Mouse (Mus musculus) neural tube, embryonic 14.5 days (tissue): ENCODE measurements around the gene Slc24a4. TPM values are rescaled to one million over a fixed set of nuclear protein-coding genes. Genes with fewer than 3 reads are reported as not detected.

Experiments used
- ATAC-seq: fragments of 200-750 bp; cut with Nextera tagmentation; 2 replicates; pipeline ENCODE4 v1.8.0; 2017; ENCODE audit warnings: low read depth, mild to moderate bottlenecking, moderate TSS enrichment, moderate library complexity
- H3K27ac ChIP-seq: fragments of 300-500 bp; sonication (generic); 2 replicates; pipeline ENCODE4 v1.5.1; 2014; ENCODE audit warnings: low read depth, mild to moderate bottlenecking, control low read depth, low read length, moderate library complexity, mixed read lengths
- H3K27me3 ChIP-seq: fragments of 300-500 bp; sonication (generic); 2 replicates; pipeline ENCODE4 v1.6.1; 2014; ENCODE audit warnings: low read length; ENCODE audit not compliant: control insufficient read depth, insufficient read depth
- H3K36me3 ChIP-seq: fragments of 300-500 bp; sonication (generic); 2 replicates; pipeline ENCODE4 v1.6.1; 2014; ENCODE audit warnings: low read length, mixed read lengths; ENCODE audit not compliant: control insufficient read depth, insufficient read depth
- H3K4me1 ChIP-seq: fragments of 300-500 bp; sonication (generic); 2 replicates; pipeline ENCODE4 v1.6.1; 2014; ENCODE audit warnings: low read length; ENCODE audit not compliant: control insufficient read depth, insufficient read depth
- H3K4me2 ChIP-seq: fragments of 300-500 bp; sonication (generic); 2 replicates; pipeline ENCODE4 v1.6.1; 2014; ENCODE audit warnings: mild to moderate bottlenecking, low read depth, low read length, control low read depth
- H3K4me3 ChIP-seq: fragments of 300-500 bp; sonication (generic); 2 replicates; pipeline ENCODE4 v1.5.1; 2014; ENCODE audit warnings: low read depth, low read length, control low read depth, mixed read lengths
- H3K9ac ChIP-seq: fragments of 300-500 bp; sonication (generic); replicated peaks from 2 replicates; pipeline ENCODE4 v1.6.1; 2014; ENCODE audit warnings: low read depth, mild to moderate bottlenecking, control low read depth, low read length, mixed read lengths
- H3K9me3 ChIP-seq: fragments of 300-500 bp; sonication (generic); 2 replicates; pipeline ENCODE4 v1.6.1; 2016; ENCODE audit warnings: low read length; ENCODE audit not compliant: control insufficient read depth
- WGBS: fragments of 180-500 bp; shearing (Covaris S2); extraction: QIAGEN DNeasy Blood & Tissue Kit; methylation state at CpG from one replicate; pipeline ENCODE4 v1.1.7; 2014; 5-methylcytosine and 5-hydroxymethylcytosine counted together
- polyA plus RNA-seq: library from polyadenylated mRNA; unstranded; fragments of >200 nt; fragmentation: Nextera tagmentation; extraction: Ambion mirVana; gene quantifications from 2 replicates; pipeline ENCODE4 v1.2.1, GENCODE M21; 2014

Gene Slc24a4
- polyA plus RNA-seq, 1 experiment from 2014 or later = 3.2 TPM

DNA sequence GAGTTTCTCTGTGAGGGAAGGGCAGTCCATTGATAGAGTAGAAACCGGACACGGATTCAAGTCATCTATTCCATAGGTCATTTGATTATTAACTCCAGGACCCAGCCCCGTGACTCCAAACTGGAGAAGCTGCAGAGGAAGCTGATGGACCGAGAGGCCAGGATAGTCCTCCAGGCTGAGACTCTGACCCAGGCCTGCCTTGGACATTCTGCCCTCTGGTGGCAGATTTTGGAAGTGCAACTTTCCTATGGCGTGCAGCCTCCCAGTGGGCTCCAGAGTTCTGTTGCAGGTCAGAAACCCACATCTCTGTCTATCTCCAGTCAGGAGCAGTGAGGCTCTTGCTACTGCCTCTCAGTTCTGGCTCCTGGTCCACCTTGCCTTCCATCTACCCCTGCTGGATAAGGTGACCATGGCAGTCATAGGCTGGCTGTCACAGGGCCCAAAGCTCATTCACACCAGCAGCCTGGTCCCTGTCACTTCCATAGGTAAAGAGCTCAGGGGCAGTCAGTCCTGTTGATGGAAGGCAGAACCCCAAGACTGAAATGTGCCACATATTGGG lies 53.3 kb downstream of the Slc24a4 start:
- Histone ChIP-seq H3K27ac (no peak overlapping the region), H3K9me3 (no peaks in the 10 kb centered on the region), H3K27me3 (no peaks in the 10 kb centered on the region), H3K4me2 (no peak overlapping the region), H3K4me3 (no peak overlapping the region), H3K4me1 (no peaks in the 10 kb centered on the region), H3K9ac (no peak overlapping the region), H3K36me3 (no peaks in the 10 kb centered on the region)
- WGBS = 42% methylated on average over 5 of the region's 5 CpGs
- ATAC-seq = peak; percentile 46; the same call in 1 of the 2 replicates

DNA sequence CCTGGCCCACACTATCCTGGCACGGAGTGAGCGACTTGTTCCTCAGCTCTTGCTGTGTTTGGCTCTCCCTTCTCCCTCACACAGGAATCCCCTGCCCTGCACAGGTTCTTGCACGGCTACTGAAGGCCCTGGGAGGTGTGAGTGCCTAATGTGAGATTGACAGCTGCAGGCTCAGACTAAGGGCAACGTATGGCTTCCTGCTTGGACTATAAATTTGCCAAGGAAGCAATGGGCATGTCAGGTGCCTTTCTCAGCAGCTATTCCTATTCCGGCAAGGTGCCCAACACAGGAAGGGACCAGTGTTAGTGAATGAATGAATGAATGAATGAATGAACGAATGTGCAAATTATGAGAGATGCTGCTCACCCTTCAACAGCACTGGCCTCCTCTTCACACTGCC lies 54.1 kb downstream of the Slc24a4 start:
- no peak overlapping the region for H3K9ac ChIP-seq
- ATAC-seq = no peak
- no peaks in the 10 kb centered on the region for H3K36me3 ChIP-seq
- H3K27me3 ChIP-seq = no peaks in the 10 kb centered on the region
- no peak overlapping the region for H3K27ac ChIP-seq
- 68% methylated on average over 6 of the region's 6 CpGs for WGBS
- no peak overlapping the region for H3K4me2 ChIP-seq
- H3K4me1 ChIP-seq = no peaks in the 10 kb centered on the region
- no peak overlapping the region for H3K4me3 ChIP-seq
- H3K9me3 ChIP-seq = no peaks in the 10 kb centered on the region

GRCm38 (mm10) chr12:102183201-102183600 lies 54.7 kb downstream of the Slc24a4 start:
- H3K4me3 ChIP-seq = no peak overlapping the region
- H3K9ac ChIP-seq = no peak overlapping the region
- ATAC-seq = no peak
- H3K4me2 ChIP-seq = no peak overlapping the region
- no peaks in the 10 kb centered on the region for H3K36me3 ChIP-seq
- no peaks in the 10 kb centered on the region for H3K9me3 ChIP-seq
- H3K27me3 ChIP-seq = no peaks in the 10 kb centered on the region
- 48% methylated on average over 9 of the region's 9 CpGs for WGBS
- no peaks in the 10 kb centered on the region for H3K4me1 ChIP-seq
- no peak overlapping the region for H3K27ac ChIP-seq

DNA sequence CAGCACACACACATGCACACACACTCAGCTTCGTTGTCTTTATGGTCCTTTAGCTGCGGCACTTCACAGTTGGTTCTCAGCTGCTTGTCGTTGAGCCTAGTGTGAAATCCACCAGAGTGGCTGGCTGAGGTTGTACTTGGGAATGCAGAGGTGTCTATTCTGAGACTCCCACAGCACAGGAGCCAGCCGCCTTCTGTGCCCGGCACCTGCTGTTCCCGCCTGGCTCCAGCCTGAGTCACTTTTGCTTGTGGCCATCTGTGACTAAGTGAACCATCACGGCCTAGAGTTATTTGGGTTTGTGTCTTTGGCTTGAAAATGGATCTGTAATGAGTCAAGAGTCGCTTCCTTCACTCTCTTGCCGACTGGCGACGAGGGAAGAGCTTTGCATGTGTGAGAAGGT lies 62.3 kb downstream of the Slc24a4 start:
- Histone ChIP-seq H3K9me3 (0 out of 2 replicates have a peak, but pooled peaks cover 3% of the 10 kb centered on the region), H3K27me3 (no peaks in the 10 kb centered on the region), H3K9ac (no peak overlapping the region), H3K4me1 (no peaks in the 10 kb centered on the region), H3K4me2 (no peak overlapping the region), H3K4me3 (no peak overlapping the region), H3K36me3 (no peaks in the 10 kb centered on the region), H3K27ac (no peak overlapping the region)
- WGBS = 90% methylated on average over 11 of the region's 11 CpGs
- ATAC-seq = no peak

DNA sequence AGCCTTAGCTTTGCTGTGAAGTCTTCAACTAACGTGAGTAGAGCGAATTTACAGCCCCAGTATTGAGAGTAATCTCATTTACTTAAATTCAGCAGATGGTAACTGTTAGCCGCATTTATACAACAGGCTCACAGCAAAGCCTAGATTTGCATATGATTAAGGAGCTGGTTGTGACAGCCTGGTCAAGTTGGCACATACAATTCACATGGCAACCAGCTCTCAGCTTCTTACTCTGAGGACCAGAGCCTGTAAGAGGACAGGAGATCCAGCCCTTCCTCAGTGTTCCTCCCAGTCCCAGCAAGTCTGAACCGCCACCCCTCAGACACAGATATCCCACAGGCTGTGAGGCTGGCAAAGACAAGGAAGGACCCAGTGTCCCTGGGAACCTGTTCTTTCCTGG lies 73.0 kb downstream of the Slc24a4 start:
- Histone ChIP-seq H3K4me1 (no peaks in the 10 kb centered on the region), H3K36me3 (no peaks in the 10 kb centered on the region), H3K4me2 (no peak overlapping the region), H3K27ac (no peak overlapping the region), H3K9ac (no peak overlapping the region), H3K9me3 (no peaks in the 10 kb centered on the region), H3K27me3 (no peaks in the 10 kb centered on the region), H3K4me3 (no peak overlapping the region)
- WGBS = 57% methylated on average over 4 of the region's 4 CpGs
- ATAC-seq = no peak

DNA sequence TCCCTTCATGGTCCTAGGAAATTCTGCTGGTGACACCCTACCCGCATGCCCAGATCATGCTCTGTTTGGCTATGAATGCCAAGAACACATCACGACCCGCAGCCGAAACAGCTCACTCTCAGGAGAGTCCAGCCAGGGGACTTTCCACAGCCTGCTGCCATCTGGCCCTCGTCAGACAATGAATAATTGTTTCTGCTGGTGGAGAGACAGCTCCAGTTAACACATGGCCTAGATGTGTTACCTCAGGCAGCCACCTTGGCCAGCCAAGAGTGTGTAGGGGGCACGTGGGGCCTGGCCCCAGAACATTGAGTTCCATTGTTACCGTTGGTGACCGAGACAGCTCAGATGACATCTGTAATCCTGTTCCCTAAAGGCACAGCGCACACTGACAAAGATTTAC lies 74.4 kb downstream of the Slc24a4 start:
- H3K9ac ChIP-seq = no peak overlapping the region
- WGBS = 51% methylated on average over 9 of the region's 9 CpGs
- no peak overlapping the region for H3K4me3 ChIP-seq
- no peaks in the 10 kb centered on the region for H3K4me1 ChIP-seq
- H3K36me3 ChIP-seq = no peaks in the 10 kb centered on the region
- no peak overlapping the region for H3K4me2 ChIP-seq
- no peak overlapping the region for H3K27ac ChIP-seq
- H3K27me3 ChIP-seq = no peaks in the 10 kb centered on the region
- H3K9me3 ChIP-seq = no peaks in the 10 kb centered on the region
- peak; percentile 38; the same call in 1 of the 2 replicates for ATAC-seq

DNA sequence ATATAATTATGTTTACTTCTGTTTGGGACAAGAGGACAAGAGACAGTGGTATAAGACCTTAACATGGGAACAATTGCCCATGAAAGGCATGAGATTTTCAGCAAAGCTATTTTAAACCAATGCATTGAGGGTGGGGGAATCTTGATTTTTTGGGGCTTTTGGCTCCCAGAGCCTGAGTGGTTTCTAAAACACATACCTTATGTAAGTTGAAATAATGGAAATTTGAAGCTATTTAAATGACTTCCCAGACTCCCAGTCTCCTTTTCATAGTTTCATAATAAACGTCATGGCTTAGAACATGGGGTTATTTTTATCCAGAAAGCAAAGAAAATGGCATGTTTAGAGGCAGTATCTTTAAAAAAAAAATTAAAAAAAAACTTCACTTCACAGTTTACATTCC lies 77.9 kb downstream of the Slc24a4 start:
- Histone ChIP-seq H3K4me3 (no peak overlapping the region), H3K36me3 (no peaks in the 10 kb centered on the region), H3K27ac (no peak overlapping the region), H3K27me3 (no peaks in the 10 kb centered on the region), H3K4me1 (no peaks in the 10 kb centered on the region), H3K4me2 (no peak overlapping the region), H3K9me3 (no peaks in the 10 kb centered on the region), H3K9ac (no peak overlapping the region)
- no peak for ATAC-seq
- 73% methylated on average over 1 of the region's 1 CpGs for WGBS

DNA sequence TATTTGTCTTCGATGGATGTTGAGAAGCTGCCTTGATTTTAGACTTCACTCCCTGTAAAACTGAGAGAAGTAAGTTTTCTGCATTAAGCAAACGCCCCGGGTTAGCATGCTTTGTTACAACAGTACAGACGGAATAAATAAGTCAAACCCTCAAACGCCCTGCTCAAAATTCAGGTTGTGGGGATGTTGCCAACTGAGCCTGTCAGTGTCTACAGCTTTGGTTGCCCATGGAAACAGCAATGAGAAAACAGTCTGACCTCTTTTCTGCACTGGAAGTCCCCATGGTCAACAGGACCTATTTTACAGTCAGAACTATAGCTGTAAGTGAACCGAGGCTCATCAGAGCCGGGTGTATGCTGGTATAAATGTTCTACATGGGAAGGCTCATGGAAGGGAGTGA lies 78.7 kb downstream of the Slc24a4 start:
- ATAC-seq = no peak
- 78% methylated on average over 7 of the region's 7 CpGs for WGBS
- Histone ChIP-seq H3K9me3 (no peaks in the 10 kb centered on the region), H3K4me1 (no peaks in the 10 kb centered on the region), H3K4me2 (no peak overlapping the region), H3K36me3 (no peaks in the 10 kb centered on the region), H3K9ac (no peak overlapping the region), H3K27ac (no peak overlapping the region), H3K27me3 (no peaks in the 10 kb centered on the region), H3K4me3 (no peak overlapping the region)

DNA sequence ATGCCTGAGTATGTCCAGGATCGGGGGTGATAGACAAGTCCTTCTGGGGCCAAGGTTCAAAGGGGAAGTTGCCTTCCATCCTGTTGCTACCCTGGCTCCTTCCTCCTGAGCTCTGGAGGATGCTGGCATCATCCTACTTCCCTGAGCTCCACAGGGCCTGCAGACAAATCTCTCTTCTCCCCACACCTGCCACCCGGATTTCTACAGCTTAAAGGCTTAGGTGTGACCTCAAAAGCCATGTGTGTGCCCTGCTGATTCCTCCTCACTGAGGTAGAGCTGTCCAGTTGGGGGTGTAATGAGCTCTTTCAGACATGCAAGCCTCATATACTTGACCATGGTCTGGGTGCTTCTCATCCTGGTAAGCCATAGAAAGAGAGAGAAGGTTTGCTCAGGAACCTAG lies 82.3 kb downstream of the Slc24a4 start:
- ATAC-seq = no peak
- Histone ChIP-seq H3K4me1 (0 out of 2 replicates have a peak, but pooled peaks cover 3% of the 10 kb centered on the region), H3K4me2 (no peak overlapping the region), H3K4me3 (no peak overlapping the region), H3K9ac (no peak overlapping the region), H3K27me3 (no peaks in the 10 kb centered on the region), H3K36me3 (no peaks in the 10 kb centered on the region), H3K27ac (no peak overlapping the region), H3K9me3 (no peaks in the 10 kb centered on the region)
- WGBS = 83% methylated on average over 2 of the region's 2 CpGs
